Comparison of ENCODE assay signal across 8 mouse cellular contexts in the genomic region with DNA sequence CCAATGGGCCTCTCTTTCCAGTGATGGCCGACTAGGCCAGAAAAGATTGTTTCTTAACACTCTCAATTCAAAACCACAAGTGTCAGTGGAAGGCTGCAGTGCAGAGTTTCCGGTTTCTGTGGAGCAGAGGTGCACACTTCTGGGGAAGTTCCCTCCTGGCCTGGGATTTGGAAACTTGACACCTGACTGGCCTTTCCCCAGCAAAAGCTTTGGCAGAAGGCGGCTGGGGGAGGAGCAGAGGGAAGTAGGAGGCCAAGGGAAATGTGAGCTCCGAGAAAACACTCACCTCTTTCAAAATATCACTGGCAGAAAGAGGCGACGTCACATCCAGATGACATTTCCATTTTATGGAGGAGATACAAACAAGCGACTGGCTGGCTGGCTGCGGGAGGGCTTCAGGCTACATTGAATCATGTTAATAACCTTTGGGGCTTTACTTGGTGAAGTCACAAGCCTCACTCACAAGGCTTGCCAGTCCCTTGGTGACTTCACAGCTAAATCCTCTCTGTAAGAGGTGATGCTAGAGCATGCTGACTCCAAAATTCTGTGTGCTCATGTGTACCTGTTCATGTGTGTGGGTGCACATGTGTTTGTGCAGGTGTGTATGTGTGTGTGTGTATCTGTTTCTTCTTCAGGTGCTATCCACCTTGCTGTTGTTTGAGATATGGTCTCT. TPM values are rescaled to one million over a fixed set of nuclear protein-coding genes. Genes with fewer than 3 reads are reported as not detected.
DNase-seq lines count a peak whose midpoint lies in the region; ATAC-seq lines count a peak whose summit lies in the region.

No protein-coding gene starts in this region.

- ATAC-seq in cerebellum, adult (ENCODE audit: insufficient number of reproducible peaks, low FRiP score, low TSS enrichment), result no peak

- DNase-seq in urinary bladder, postnatal 14 days (ENCODE audit: low spot score), result peak; percentile 66
- DNase-seq in urinary bladder, postnatal 10 days (ENCODE audit: low spot score), result no peak
- peak; percentile 76 to 78 for DNase-seq in gastrocnemius, postnatal 36 days
- peak; percentile 21 for DNase-seq in kidney, adult 11 months
- peak; percentile 83 for DNase-seq in lung, postnatal 10 days
- DNase-seq in spleen, postnatal 10 days (ENCODE audit: low spot score in 2 of 2), result no peak
- no peak for DNase-seq in spleen, postnatal 14 days (ENCODE audit: low spot score in 2 of 2)

- intact Hi-C loops in gastrocnemius, postnatal 36 days (cut with DNase I), result no loop called here

RNA-seq across cellular contexts. Expression of a gene that starts 18.3 kb away (rescaled TPM):
- total RNA-seq in gastrocnemius, postnatal 36 days (2021), result under 1 TPM in 1 of 2 experiments, not detected in 1; 0.42 TPM

RNA-seq across cellular contexts. Expression of a gene that starts 26.4 kb away (rescaled TPM):
- 10 to 100 TPM; 23.6 to 24.1 TPM for total RNA-seq in gastrocnemius, postnatal 36 days (2021)

RNA-seq across cellular contexts. Expression of a gene that starts 54.6 kb away (rescaled TPM):
- not detected for total RNA-seq in gastrocnemius, postnatal 36 days (2021)

Comparison
In these comparisons a context has a peak if more than half of its experiments do, and no peak if none do; other contexts are left out.
1. DNase-seq: peak in urinary bladder, postnatal 14 days (single experiment), gastrocnemius, postnatal 36 days (2 of 2), kidney, adult 11 months (single experiment) and lung, postnatal 10 days (single experiment); none in urinary bladder, postnatal 10 days (single experiment), spleen, postnatal 10 days (0 of 2) and spleen, postnatal 14 days (0 of 2).